Mouse (Mus musculus) adrenal gland, postnatal 36 days (tissue): ENCODE results near the gene Olfr657. TPM values are rescaled to one million over a fixed set of nuclear protein-coding genes. Genes with fewer than 3 reads are reported as not detected.
A peak's percentile ranks its signal among the peaks of the same experiment; 100 is the strongest.

ENCODE experiments used
- DNase-seq, 2 experiments: peaks; one replicate each; pipeline ENCODE4 v3.0.0; 2021; ENCODE audit warnings: mixed read lengths in 1 of 2
- long read RNA-seq, 2 experiments: library from polyadenylated mRNA; stranded (forward); transcript quantifications; one replicate each; pipeline ENCODE4 v2.0.0; 2021; ENCODE audit warnings: borderline sequencing depth in 2 of 2
- total RNA-seq, 2 experiments: library from RNA; stranded (reverse); gene quantifications; 2 replicates each; pipeline ENCODE4 v1.2.3; 2021

Olfr657 gene
- total RNA-seq: not detected
- long read RNA-seq, experiment 1: 0 reads
- long read RNA-seq, experiment 2: 0 reads

- DNase-seq: no peak
These were observed at the start of gene Olfr657 for GRCm38 (mm10) chr7:104624494-104624893. Gene Olfr657 (plus strand): TSS chr7:104624794.

GRCm38 (mm10) chr7:104577014-104577413, 47.6 kb upstream of the Olfr657 start, which contains the start of gene Olfr653:
Gene Olfr653 (plus strand): TSS chr7:104577314.
- no peak for DNase-seq

GRCm38 (mm10) chr7:104580846-104581245, 43.7 kb upstream of the Olfr657 start:
- no peak for DNase-seq

- no peak for DNase-seq
These were observed 43.2 kb upstream of the Olfr657 start for GRCm38 (mm10) chr7:104581429-104581828.

GRCm38 (mm10) chr7:104586725-104587124, 37.9 kb upstream of the Olfr657 start, which contains the start of gene Olfr654:
Gene Olfr654 (plus strand): TSS chr7:104587025.
- DNase-seq: no peak

- no peak for DNase-seq
These were observed 36.3 kb upstream of the Olfr657 start for GRCm38 (mm10) chr7:104588274-104588673.

GRCm38 (mm10) chr7:104601679-104602078, 22.9 kb upstream of the Olfr657 start, which contains the start of gene Olfr655:
Gene Olfr655 (minus strand): TSS chr7:104601779.
- DNase-seq: no peak

- DNase-seq: peak; percentile 27 to 49
These were observed 21.4 kb upstream of the Olfr657 start for GRCm38 (mm10) chr7:104603173-104603572.

GRCm38 (mm10) chr7:104604727-104605126, 19.9 kb upstream of the Olfr657 start:
- DNase-seq: no peak

- DNase-seq: no peak
These were observed 10.9 kb upstream of the Olfr657 start, which contains the start of gene Olfr656 for GRCm38 (mm10) chr7:104613655-104614054. Gene Olfr656 (plus strand): TSS chr7:104613955.

GRCm38 (mm10) chr7:104646841-104647482, 22.4 kb downstream of the Olfr657 start, which contains the start of gene Olfr658:
Gene Olfr658 (minus strand): TSS chr7:104647305.
- DNase-seq: peak; percentile 52 to 56

- no peak for DNase-seq
These were observed 41.9 kb downstream of the Olfr657 start, which contains the start of gene Olfr659 for GRCm38 (mm10) chr7:104666453-104666852. Gene Olfr659 (plus strand): TSS chr7:104666753.

GRCm38 (mm10) chr7:104686201-104686600, 61.6 kb downstream of the Olfr657 start, which contains the start of gene Olfr661:
Gene Olfr661 (plus strand): TSS chr7:104686501.
- no peak for DNase-seq

Other genes starting within 250 kb of the Olfr657 start
- gene Trim30c, start 224.0 kb upstream of the Olfr657 start, total RNA-seq: under 1 TPM in 1 of 2 experiments, not detected in 1; 0.17 TPM
- gene Trim30a, start 159.6 kb upstream of the Olfr657 start, total RNA-seq: 10 to 100 TPM in 1 of 2 experiments, 1 to 10 TPM in 1; 8.0 to 10.0 TPM
- 10 to 100 TPM in 1 of 2 experiments, 1 to 10 TPM in 1; 6.2 to 13.0 TPM for gene Trim30d, start 116.9 kb upstream of the Olfr657 start, total RNA-seq
- gene Olfr651, start 74.7 kb upstream of the Olfr657 start, total RNA-seq: not detected
- gene Olfr652, start 63.9 kb upstream of the Olfr657 start, total RNA-seq: not detected
- not detected for gene Olfr653, start 47.5 kb upstream of the Olfr657 start, total RNA-seq
- gene Olfr654, start 37.8 kb upstream of the Olfr657 start, total RNA-seq: not detected
- not detected for gene Olfr655, start 23.0 kb upstream of the Olfr657 start, total RNA-seq
- gene Olfr656, start 10.8 kb upstream of the Olfr657 start, total RNA-seq: not detected
- not detected for gene Olfr658, start 22.5 kb downstream of the Olfr657 start, total RNA-seq
- gene Olfr659, start 42.0 kb downstream of the Olfr657 start, total RNA-seq: not detected
- not detected for gene Olfr661, start 61.7 kb downstream of the Olfr657 start, total RNA-seq
- not detected for gene Usp17le, start 152.7 kb downstream of the Olfr657 start, total RNA-seq
- gene Usp17lb, start 217.8 kb downstream of the Olfr657 start, total RNA-seq: under 1 TPM in 1 of 2 experiments, not detected in 1; 0.20 TPM
- not detected for gene Usp17la, start 232.2 kb downstream of the Olfr657 start, total RNA-seq